Mouse (Mus musculus) heart, embryonic 14.5 days (tissue): ENCODE data around the gene Gm49337. TPM values are rescaled to one million over a fixed set of nuclear protein-coding genes. Genes with fewer than 3 reads are reported as not detected.

Source experiments
- polyA plus RNA-seq: library from polyadenylated mRNA; unstranded; fragments of >200 nt; fragmentation: Nextera tagmentation; extraction: Ambion mirVana; gene quantifications from 2 replicates; pipeline ENCODE4 v1.2.1, GENCODE M21; 2014

Gm49337 gene
- polyA plus RNA-seq, 1 experiment from 2014 or later = not detected

Other genes starting within 250 kb of the Gm49337 start
- gene Dmbx1, start 233.5 kb upstream of the Gm49337 start, polyA plus RNA-seq = not detected in 2 replicates
- gene Faah, start 155.5 kb upstream of the Gm49337 start, polyA plus RNA-seq = 1.1 and 1.9 TPM in 2 replicates
- gene Nsun4, start 119.5 kb upstream of the Gm49337 start, polyA plus RNA-seq = 30.3 and 30.5 TPM in 2 replicates
- 1,366 and 1,395 TPM in 2 replicates for gene Uqcrh, start 98.3 kb upstream of the Gm49337 start, polyA plus RNA-seq
- gene Lrrc41, start 98.1 kb upstream of the Gm49337 start, polyA plus RNA-seq = 54.1 and 55.9 TPM in 2 replicates
- gene Rad54l, start 49.7 kb upstream of the Gm49337 start, polyA plus RNA-seq = 18.0 and 19.7 TPM in 2 replicates
- 66.3 and 66.4 TPM in 2 replicates for gene Pomgnt1, start 49.5 kb upstream of the Gm49337 start, polyA plus RNA-seq
- gene Lurap1, start 22.0 kb upstream of the Gm49337 start, polyA plus RNA-seq = 2.2 and 2.7 TPM in 2 replicates
- 0.19 TPM in 1 of 2 replicates, not detected in the other for gene Tspan1, start 5.8 kb upstream of the Gm49337 start, polyA plus RNA-seq
- gene 1700042G07Rik, start within 50 bp of the Gm49337 start, polyA plus RNA-seq = not detected in 2 replicates
- gene Pik3r3, start 48.2 kb downstream of the Gm49337 start, polyA plus RNA-seq = 14.6 and 16.7 TPM in 2 replicates